Mouse (Mus musculus) forebrain, embryonic 14.5 days (tissue): Measurements from ENCODE around the gene Nlrp4e. TPM values are rescaled to one million over a fixed set of nuclear protein-coding genes. Genes with fewer than 3 reads are reported as not detected.
"Not testable (repeated sequence)": the region's sequence is repeated elsewhere in the genome, so short reads cannot be mapped to it uniquely, and the experiment has no call there.

ENCODE experiments used
- ATAC-seq: fragments of 200-750 bp; cut with Nextera tagmentation; 2 replicates; pipeline ENCODE4 v1.8.0; 2017; ENCODE audit warnings: mild to moderate bottlenecking, moderate library complexity
- DNase-seq: peaks from one replicate; pipeline ENCODE4 v3.0.0-alpha.2; 2015; ENCODE audit warnings: low spot score
- H3K27ac ChIP-seq: fragments of 300-500 bp; sonication (generic); 2 replicates; pipeline ENCODE4 v1.5.1; 2014; ENCODE audit warnings: low read depth, mild to moderate bottlenecking, control low read depth, low read length, moderate library complexity
- H3K27me3 ChIP-seq: fragments of 300-500 bp; sonication (generic); replicated peaks from 2 replicates; pipeline ENCODE4 v1.6.1; 2014; ENCODE audit warnings: low read length, control low read depth, mixed read lengths; ENCODE audit not compliant: control insufficient read depth, insufficient read depth
- H3K36me3 ChIP-seq: fragments of 300-500 bp; sonication (generic); 2 replicates; pipeline ENCODE4 v1.6.1; 2014; ENCODE audit warnings: low read length, control low read depth; ENCODE audit not compliant: control insufficient read depth, insufficient read depth
- H3K4me1 ChIP-seq: fragments of 300-500 bp; sonication (generic); 2 replicates; pipeline ENCODE4 v1.6.1; 2014; ENCODE audit warnings: antibody characterized with exemption, low read length, control low read depth; ENCODE audit not compliant: control insufficient read depth, insufficient read depth
- H3K4me2 ChIP-seq: fragments of 300-500 bp; sonication (generic); 2 replicates; pipeline ENCODE4 v1.6.1; 2014; ENCODE audit warnings: mild to moderate bottlenecking, control low read depth, low read length
- H3K4me3 ChIP-seq: fragments of 300-500 bp; sonication (generic); 2 replicates; pipeline ENCODE4 v1.5.1; 2014; ENCODE audit warnings: low read depth, low read length, control low read depth
- H3K9ac ChIP-seq: fragments of 300-500 bp; sonication (generic); 2 replicates; pipeline ENCODE4 v1.6.1; 2014; ENCODE audit warnings: mild to moderate bottlenecking, low read length, control low read depth, moderate library complexity
- H3K9me3 ChIP-seq: fragments of 300-500 bp; sonication (generic); replicated peaks from 2 replicates; pipeline ENCODE4 v1.6.1; 2016; ENCODE audit warnings: low read length, control low read depth, mixed read lengths; ENCODE audit not compliant: control insufficient read depth
- WGBS: fragments of 180-500 bp; shearing (Covaris S2); extraction: QIAGEN DNeasy Blood & Tissue Kit; methylation state at CpG from one replicate; pipeline ENCODE4 v1.1.7; 2014; 5-methylcytosine and 5-hydroxymethylcytosine counted together
- microRNA-seq: library from miRNA; unstranded; fragments of <30 nt; microRNA quantifications from one replicate; pipeline ENCODE4, GENCODE M21; 2016
- polyA plus RNA-seq: library from polyadenylated mRNA; unstranded; fragments of >200 nt; fragmentation: Nextera tagmentation; extraction: Ambion mirVana; gene quantifications from 2 replicates; pipeline ENCODE4 v1.2.1, GENCODE M21; 2014

The Nlrp4e gene
- polyA plus RNA-seq, result not detected in 2 replicates

- not testable (repeated sequence) for H3K4me3 ChIP-seq, H3K27me3 ChIP-seq, H3K36me3 ChIP-seq, H3K9me3 ChIP-seq, DNase-seq, ATAC-seq, H3K27ac ChIP-seq, H3K4me1 ChIP-seq, H3K9ac ChIP-seq, H3K4me2 ChIP-seq
- 82% methylated on average over 3 of the region's 3 CpGs for WGBS
These were observed at the start of gene Nlrp4e for GRCm38 (mm10) chr7:23300892-23301291. TSS of gene Nlrp4e (plus strand) at chr7:23301192.

DNA sequence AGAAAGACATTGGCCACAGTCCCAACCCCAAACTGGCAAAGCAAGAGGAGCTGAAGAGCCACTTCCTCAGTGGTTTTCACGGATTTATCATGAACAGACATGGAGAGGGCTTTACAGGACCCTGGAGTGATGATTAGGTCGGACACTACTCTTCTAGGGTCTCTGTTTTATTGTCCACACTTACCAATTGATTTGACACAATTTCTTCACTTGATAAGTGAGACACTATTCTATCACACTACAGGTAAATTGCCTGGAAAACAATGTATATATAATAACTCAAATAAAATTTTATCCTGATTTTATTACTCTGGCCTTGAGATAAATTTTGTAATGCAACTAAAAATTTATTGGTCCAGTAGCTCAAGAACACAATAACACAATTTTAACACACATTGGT is 49.4 kb upstream of the Nlrp4e start, which contains the start of gene Vmn1r166:
Gene Vmn1r166, minus strand, starts transcription at position 101 of the 400 bp plus-strand sequence.
- H3K9me3 ChIP-seq, result not testable (repeated sequence)

GRCm38 (mm10) chr7:23278800-23279199 is 22.2 kb upstream of the Nlrp4e start, which contains the start of gene Gm6902:
TSS of gene Gm6902 (minus strand) at chr7:23278900.
- DNase-seq, H3K9ac ChIP-seq, H3K4me3 ChIP-seq, H3K27me3 ChIP-seq, H3K36me3 ChIP-seq, H3K9me3 ChIP-seq, H3K4me1 ChIP-seq, ATAC-seq, H3K27ac ChIP-seq, H3K4me2 ChIP-seq: not testable (repeated sequence)
- no CpG with 5 or more reads among the region's 2 CpGs for WGBS

More for the DNA sequence above, 49.4 kb upstream of the Nlrp4e start, which contains the start of gene Vmn1r166:
- not testable (repeated sequence) for DNase-seq, H3K4me3 ChIP-seq, H3K36me3 ChIP-seq, ATAC-seq, H3K9ac ChIP-seq, H3K4me2 ChIP-seq, H3K4me1 ChIP-seq, H3K27ac ChIP-seq, H3K27me3 ChIP-seq
- WGBS, result no CpG with 5 or more reads among the region's 2 CpGs

GRCm38 (mm10) chr7:23358311-23358710 is 57.3 kb downstream of the Nlrp4e start:
- H3K9me3 ChIP-seq, result peaks cover 21% of the 10 kb centered on the region
- not testable (repeated sequence) for H3K9ac ChIP-seq, H3K4me3 ChIP-seq, H3K4me1 ChIP-seq, DNase-seq, ATAC-seq, H3K27ac ChIP-seq, H3K27me3 ChIP-seq, H3K36me3 ChIP-seq, H3K4me2 ChIP-seq
- 96% methylated on average over 13 of the region's 13 CpGs for WGBS

GRCm38 (mm10) chr7:23385589-23385988 is 84.6 kb downstream of the Nlrp4e start, which contains the start of gene Nlrp5:
TSS of gene Nlrp5 (plus strand) at chr7:23385889.
- H3K4me1 ChIP-seq, result no peaks in the 10 kb centered on the region
- no peaks in the 10 kb centered on the region for H3K36me3 ChIP-seq
- H3K27me3 ChIP-seq, result no peaks in the 10 kb centered on the region
- peaks cover 23% of the 10 kb centered on the region; the same call in 1 of the 2 replicates for H3K9me3 ChIP-seq
- H3K4me3 ChIP-seq, result no peak within 1 kb of the TSS
- no peak within 1 kb of the TSS for H3K9ac ChIP-seq
- DNase-seq (no peak), ATAC-seq (no peak)
- no peak within 1 kb of the TSS for H3K4me2 ChIP-seq
- H3K27ac ChIP-seq, result no peak within 1 kb of the TSS
- WGBS, result 72% methylated on average over 10 of the region's 10 CpGs

Small RNAs within 50 kb of the gene (microRNA-seq; reads per million reads assigned to microRNA genes)
- gene Gm25196, result not detected

Other genes with a start within 250 kb of the Nlrp4e start
- gene Vmn1r163, start 245.7 kb upstream of the Nlrp4e start, polyA plus RNA-seq, result not detected in 2 replicates
- not detected in 2 replicates for gene Gm8720, start 233.7 kb upstream of the Nlrp4e start, polyA plus RNA-seq
- not detected in 2 replicates for gene Gm10662, start 156.7 kb upstream of the Nlrp4e start, polyA plus RNA-seq
- not detected in 2 replicates for gene Vmn1r165, start 83.9 kb upstream of the Nlrp4e start, polyA plus RNA-seq
- gene Vmn1r166, start 49.5 kb upstream of the Nlrp4e start, polyA plus RNA-seq, result not detected in 2 replicates
- gene Gm6902, start 22.3 kb upstream of the Nlrp4e start, polyA plus RNA-seq, result not detected in 2 replicates
- gene Nlrp5, start 84.7 kb downstream of the Nlrp4e start, polyA plus RNA-seq, result not detected in 2 replicates
- not detected in 2 replicates for gene Vmn1r167, start 206.0 kb downstream of the Nlrp4e start, polyA plus RNA-seq
- not detected in 2 replicates for gene Vmn1r168, start 238.5 kb downstream of the Nlrp4e start, polyA plus RNA-seq